Mouse (Mus musculus) lung, embryonic 14.5 days (tissue): Measurements from ENCODE around the gene Fam3b. TPM values are rescaled to one million over a fixed set of nuclear protein-coding genes. Genes with fewer than 3 reads are reported as not detected.

Experiments
- ATAC-seq: fragments of 200-750 bp; cut with Nextera tagmentation; 2 replicates; pipeline ENCODE4 v1.8.0; 2017; ENCODE audit warnings: mild to moderate bottlenecking, moderate TSS enrichment, moderate library complexity; ENCODE audit not compliant: insufficient read depth
- DNase-seq: peaks from one replicate; pipeline ENCODE4 v3.0.0-alpha.2; 2015
- H3K27ac ChIP-seq: fragments of 300-500 bp; sonication (generic); 2 replicates; pipeline ENCODE4 v1.5.1; 2014; ENCODE audit warnings: low read depth, mild to moderate bottlenecking, moderate library complexity
- H3K27me3 ChIP-seq: fragments of 300-500 bp; sonication (generic); 2 replicates; pipeline ENCODE4 v1.6.1; 2014; ENCODE audit warnings: low read length, control low read depth; ENCODE audit not compliant: insufficient read depth
- H3K36me3 ChIP-seq: fragments of 300-500 bp; sonication (generic); 2 replicates; pipeline ENCODE4 v1.6.1; 2014; ENCODE audit warnings: control low read depth; ENCODE audit not compliant: insufficient read depth
- H3K4me1 ChIP-seq: fragments of 300-500 bp; sonication (generic); 2 replicates; pipeline ENCODE4 v1.6.1; 2014; ENCODE audit warnings: antibody characterized with exemption, control low read depth; ENCODE audit not compliant: insufficient read depth
- H3K4me2 ChIP-seq: fragments of 300-500 bp; sonication (generic); 2 replicates; pipeline ENCODE4 v1.6.1; 2014; ENCODE audit warnings: mild to moderate bottlenecking
- H3K4me3 ChIP-seq: fragments of 300-500 bp; sonication (generic); 2 replicates; pipeline ENCODE4 v1.5.1; 2014; ENCODE audit warnings: low read depth, low read length
- H3K9ac ChIP-seq: fragments of 300-500 bp; sonication (generic); 2 replicates; pipeline ENCODE4 v1.6.1; 2014
- H3K9me3 ChIP-seq: fragments of 300-500 bp; sonication (generic); 2 replicates; pipeline ENCODE4 v1.6.1; 2016; ENCODE audit warnings: low read depth, low read length, control low read depth
- CTCF ChIP-seq: IDR thresholded peaks from 2 replicates; pipeline ENCODE4 v1.5.1; 2016; ENCODE audit warnings: antibody characterized with exemption, low read depth
- WGBS: fragments of 180-500 bp; shearing (Covaris S2); extraction: QIAGEN DNeasy Blood & Tissue Kit; methylation state at CpG from one replicate; pipeline ENCODE4 v1.1.7; 2014; 5-methylcytosine and 5-hydroxymethylcytosine counted together
- polyA plus RNA-seq: library from polyadenylated mRNA; unstranded; fragments of >200 nt; fragmentation: Nextera tagmentation; extraction: Ambion mirVana; gene quantifications from 2 replicates; pipeline ENCODE4 v1.2.1, GENCODE M21; 2014

Fam3b gene
- polyA plus RNA-seq, 1 experiment from 2014 or later = not detected

DNA sequence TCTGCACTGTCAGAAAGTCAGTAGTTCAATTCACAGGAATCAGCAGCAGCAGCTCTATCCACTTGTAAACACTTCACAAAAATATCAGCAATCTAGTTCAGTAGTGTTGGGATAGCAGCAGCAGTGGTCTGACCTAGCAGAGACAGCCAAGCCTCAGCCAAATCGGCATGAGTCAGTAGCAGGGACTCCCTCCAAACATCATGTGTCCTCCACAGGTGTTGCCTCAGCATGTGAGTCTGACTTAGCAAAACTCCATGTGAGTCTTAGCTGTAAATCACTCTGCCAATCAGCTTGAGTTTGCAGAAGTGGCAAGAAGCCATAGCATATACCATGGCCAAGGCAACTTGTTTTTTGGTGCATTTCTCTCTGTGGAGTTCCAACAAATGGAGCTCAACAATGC is 18.5 kb upstream of the Fam3b start:
- Histone ChIP-seq H3K36me3 (no peaks in the 10 kb centered on the region), H3K4me1 (no peaks in the 10 kb centered on the region), H3K27ac (no peak overlapping the region), H3K9me3 (no peaks in the 10 kb centered on the region), H3K4me3 (no peak overlapping the region), H3K4me2 (no peak overlapping the region), H3K27me3 (no peaks in the 10 kb centered on the region), H3K9ac (no peak overlapping the region)
- DNase-seq (no peak), ATAC-seq (no peak)
- no peak for TF ChIP-seq CTCF
- 72% methylated on average over 1 of the region's 1 CpGs for WGBS

DNA sequence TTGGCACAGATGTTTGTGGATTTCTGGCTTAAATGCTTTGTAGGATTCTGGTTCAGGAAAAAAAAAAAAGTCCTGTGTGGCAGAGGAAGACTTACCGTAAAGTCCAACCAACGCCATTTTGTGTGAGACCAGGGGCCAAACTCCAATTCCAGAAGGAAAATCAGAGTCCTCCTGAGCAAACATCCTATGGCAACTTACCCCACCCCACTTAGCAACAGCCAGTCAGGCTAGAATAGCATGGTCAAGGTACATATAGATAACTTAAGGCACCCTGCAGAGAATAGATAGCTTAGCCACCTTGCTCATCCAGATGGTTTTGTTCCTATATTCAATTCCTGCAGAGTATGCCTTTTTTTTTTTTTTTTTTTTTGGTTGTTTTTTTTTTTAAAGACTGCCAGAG is 14.6 kb upstream of the Fam3b start:
- H3K27ac ChIP-seq = no peak overlapping the region
- H3K9me3 ChIP-seq = no peaks in the 10 kb centered on the region
- no peak overlapping the region for H3K4me2 ChIP-seq
- ATAC-seq (no peak), DNase-seq (no peak)
- no peak for TF ChIP-seq CTCF
- H3K27me3 ChIP-seq = no peaks in the 10 kb centered on the region
- no peak overlapping the region for H3K4me3 ChIP-seq
- 72% methylated on average over 2 of the region's 2 CpGs for WGBS
- no peaks in the 10 kb centered on the region for H3K4me1 ChIP-seq
- H3K36me3 ChIP-seq = no peaks in the 10 kb centered on the region
- H3K9ac ChIP-seq = no peak overlapping the region

DNA sequence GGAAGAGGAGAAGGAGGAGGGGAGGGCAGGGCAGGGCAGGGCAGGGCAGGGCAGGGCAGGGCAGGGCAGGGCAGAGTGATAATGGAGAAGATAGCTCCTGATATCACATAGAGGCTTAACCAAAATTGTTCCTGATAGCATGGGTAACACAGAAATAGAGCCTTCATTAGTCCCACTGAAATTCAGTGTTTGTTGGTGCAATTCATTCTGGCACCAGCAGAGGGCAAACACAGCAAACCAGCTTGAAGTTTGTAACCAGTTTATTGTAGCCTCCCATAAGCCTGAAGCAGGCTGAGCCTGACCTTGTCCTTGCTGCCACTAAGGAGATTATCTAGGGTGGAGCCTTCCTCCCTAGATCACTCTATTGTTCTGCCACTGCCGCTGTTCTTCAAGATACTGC is 8.4 kb upstream of the Fam3b start:
- no peaks in the 10 kb centered on the region for H3K36me3 ChIP-seq
- H3K4me1 ChIP-seq = no peaks in the 10 kb centered on the region
- no peak overlapping the region for H3K4me2 ChIP-seq
- no peak overlapping the region for H3K9ac ChIP-seq
- H3K27me3 ChIP-seq = no peaks in the 10 kb centered on the region
- DNase-seq = peak; percentile 88
- no peaks in the 10 kb centered on the region for H3K9me3 ChIP-seq
- peak; percentile 44; the same call in 1 of the 2 replicates for ATAC-seq
- peak; percentile 83 for TF ChIP-seq CTCF
- no peak overlapping the region for H3K27ac ChIP-seq
- H3K4me3 ChIP-seq = no peak overlapping the region
- 16% methylated on average over 1 of the region's 1 CpGs for WGBS

DNA sequence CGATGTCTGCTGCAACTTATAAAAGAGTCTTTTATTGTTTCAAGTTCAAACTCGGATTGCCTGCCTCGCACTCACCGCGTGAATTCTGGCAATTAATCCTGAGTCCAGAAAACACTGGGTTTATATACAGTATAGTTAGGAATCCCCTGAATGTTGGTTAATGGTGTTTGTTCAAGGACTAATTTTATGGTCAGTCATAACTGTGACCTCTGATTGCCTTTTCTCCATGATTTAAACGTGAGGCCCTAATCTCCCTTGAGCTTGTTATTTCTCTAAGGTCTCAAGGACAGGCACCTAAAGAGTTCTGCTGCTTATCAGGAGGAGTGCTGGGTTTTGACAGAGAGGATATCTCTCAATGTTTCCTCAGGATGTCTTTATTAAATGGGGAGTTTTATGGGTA is 7.4 kb upstream of the Fam3b start:
- ATAC-seq = no peak
- no peak for DNase-seq
- 75% methylated on average over 6 of the region's 6 CpGs for WGBS

DNA sequence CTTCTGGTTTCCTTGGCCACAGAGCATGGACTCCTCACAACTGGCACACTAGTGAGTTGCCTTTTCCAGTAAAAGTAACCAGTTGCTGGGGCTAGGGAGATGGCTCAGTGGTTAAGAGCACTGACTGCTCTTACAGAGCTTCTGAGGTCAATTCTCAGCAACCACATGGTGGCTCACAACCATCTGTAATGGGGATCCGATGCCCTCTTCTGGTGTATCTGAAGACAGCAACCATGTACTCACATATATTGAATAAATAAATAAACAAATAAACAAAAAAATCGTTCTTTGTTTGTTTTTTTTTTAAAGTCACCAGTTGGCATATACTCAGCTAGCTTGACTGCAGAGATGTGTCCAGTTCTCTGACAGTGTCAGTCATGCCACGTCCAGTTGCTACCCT is 1.7 kb upstream of the Fam3b start:
- 77% methylated on average over 3 of the region's 3 CpGs for WGBS
- Histone ChIP-seq H3K36me3 (no peaks in the 10 kb centered on the region), H3K27ac (no peak overlapping the region)

More for the DNA sequence above, 7.4 kb upstream of the Fam3b start:
- no peak for TF ChIP-seq CTCF
- Histone ChIP-seq H3K9ac (no peak overlapping the region), H3K27ac (no peak overlapping the region), H3K4me1 (no peaks in the 10 kb centered on the region), H3K4me3 (no peak overlapping the region), H3K4me2 (no peak overlapping the region), H3K27me3 (no peaks in the 10 kb centered on the region), H3K9me3 (no peaks in the 10 kb centered on the region), H3K36me3 (no peaks in the 10 kb centered on the region)

DNA sequence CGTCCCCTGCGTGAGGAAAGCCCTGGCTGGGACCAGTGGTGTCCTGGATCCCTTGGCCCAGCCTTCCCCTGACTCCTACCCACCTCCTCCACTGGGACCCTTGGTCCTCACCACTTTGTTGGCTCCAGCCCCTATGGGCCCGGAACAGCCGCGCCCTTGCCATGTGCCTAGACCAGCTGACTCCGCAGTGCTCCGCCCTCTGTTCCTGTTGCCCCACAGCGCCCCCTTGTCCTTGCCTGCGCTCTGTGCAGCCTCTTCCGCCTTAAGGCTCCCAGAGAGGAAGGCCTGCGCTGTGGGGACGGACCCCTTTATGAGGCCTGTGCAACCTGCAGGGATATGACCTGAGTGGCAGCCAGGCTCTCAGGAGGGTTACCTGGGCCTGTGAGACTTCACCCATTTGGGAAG is 2.3 kb downstream of the Fam3b start:
- Histone ChIP-seq H3K36me3 (no peaks in the 10 kb centered on the region), H3K4me3 (no peak overlapping the region), H3K9ac (no peak overlapping the region), H3K4me1 (no peaks in the 10 kb centered on the region), H3K9me3 (no peaks in the 10 kb centered on the region), H3K4me2 (no peak overlapping the region), H3K27me3 (no peaks in the 10 kb centered on the region), H3K27ac (no peak overlapping the region)
- WGBS = 87% methylated on average over 12 of the region's 12 CpGs
- DNase-seq (no peak), ATAC-seq (no peak)
- no peak for TF ChIP-seq CTCF

More for the DNA sequence above, 1.7 kb upstream of the Fam3b start:
- H3K4me3 ChIP-seq = no peak overlapping the region
- H3K9me3 ChIP-seq = no peaks in the 10 kb centered on the region
- H3K4me2 ChIP-seq = no peak overlapping the region
- no peak for ATAC-seq
- no peaks in the 10 kb centered on the region for H3K4me1 ChIP-seq
- no peak overlapping the region for H3K9ac ChIP-seq
- H3K27me3 ChIP-seq = no peaks in the 10 kb centered on the region
- TF ChIP-seq CTCF = no peak
- DNase-seq = no peak

DNA sequence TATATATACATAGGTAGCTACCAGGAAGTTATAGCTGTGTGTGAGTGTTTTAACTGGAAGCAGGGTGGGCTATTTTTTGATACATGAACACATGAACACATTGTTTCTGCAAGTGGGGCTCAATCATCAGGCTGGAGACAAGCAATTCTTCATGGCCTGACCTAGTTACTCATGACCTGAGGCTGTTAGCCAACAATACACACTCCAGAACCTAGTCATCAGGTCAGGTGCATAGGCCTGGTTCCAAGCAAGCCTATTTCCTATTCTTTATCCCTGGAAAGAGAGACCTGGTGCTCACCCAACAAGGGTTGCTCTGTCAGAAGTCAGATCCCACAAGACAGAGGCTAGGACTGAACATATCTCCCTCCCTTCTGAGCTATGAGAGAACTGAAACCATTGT is 3.1 kb downstream of the Fam3b start:
- no peaks in the 10 kb centered on the region for H3K4me1 ChIP-seq
- no peak for DNase-seq
- no peak for TF ChIP-seq CTCF

DNA sequence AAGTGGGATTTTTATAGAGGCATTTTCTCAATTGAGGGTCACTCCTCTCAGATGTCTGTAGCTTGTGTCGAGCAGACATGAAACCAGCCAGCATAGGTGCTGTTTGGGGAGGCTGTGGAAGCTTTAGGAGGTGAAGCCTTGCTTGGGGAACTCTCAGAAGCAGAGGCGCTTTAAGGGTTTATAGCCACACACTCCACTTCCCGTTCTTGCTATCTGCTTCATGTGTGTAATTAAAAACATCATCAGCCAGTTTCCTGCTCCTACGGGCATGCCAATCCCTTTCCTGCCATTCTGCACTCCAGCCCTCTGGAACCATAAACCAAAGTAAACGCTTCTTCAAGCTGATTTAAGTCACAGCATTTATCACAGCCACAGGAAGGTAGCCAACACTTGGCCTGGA is 3.8 kb downstream of the Fam3b start:
- DNase-seq = peak; percentile 6

More for the DNA sequence above, 3.1 kb downstream of the Fam3b start:
- H3K9me3 ChIP-seq = no peaks in the 10 kb centered on the region
- no peak overlapping the region for H3K4me3 ChIP-seq
- H3K36me3 ChIP-seq = no peaks in the 10 kb centered on the region
- H3K27ac ChIP-seq = no peak overlapping the region
- H3K4me2 ChIP-seq = no peak overlapping the region
- H3K27me3 ChIP-seq = no peaks in the 10 kb centered on the region
- no peak for ATAC-seq
- no peak overlapping the region for H3K9ac ChIP-seq

More for the DNA sequence above, 3.8 kb downstream of the Fam3b start:
- Histone ChIP-seq H3K36me3 (no peaks in the 10 kb centered on the region), H3K4me3 (no peak overlapping the region), H3K27ac (no peak overlapping the region), H3K4me1 (no peaks in the 10 kb centered on the region), H3K9ac (no peak overlapping the region), H3K27me3 (no peaks in the 10 kb centered on the region), H3K4me2 (no peak overlapping the region), H3K9me3 (no peaks in the 10 kb centered on the region)
- ATAC-seq = no peak
- TF ChIP-seq CTCF = no peak
- WGBS = 25% methylated on average over 5 of the region's 5 CpGs
